16 mouse cellular contexts compared by ENCODE assay signal in genomic region chr13:111802271-111802665, GRCm38 (mm10). TPM values are rescaled to one million over a fixed set of nuclear protein-coding genes. Genes with fewer than 3 reads are reported as not detected.
DNase-seq lines count a peak whose midpoint lies in the region; ATAC-seq and TF ChIP-seq lines count a peak whose summit lies in the region.
"Had no signal": no experiment of that assay in that cellular context is flagged by ENCODE, and none has a peak within 500 bp of the region (broad histone marks: within the 10 kb centered on the region; RNA-seq: fewer than 3 reads in every experiment).

No protein-coding gene starts in this region.

- ATAC-seq in embryonic facial prominence, embryonic 12.5 days (ENCODE audit: insufficient number of reproducible peaks, insufficient read depth, low FRiP score, low TSS enrichment), result no peak
- ATAC-seq in stomach, postnatal 0 days (ENCODE audit: low FRiP score, low TSS enrichment), result no peak
- ATAC-seq: activated CD4-positive, CD25-positive, alpha-beta regulatory T cell, adult 4 months; forebrain, embryonic 16.5 days had no signal

- H3K36me3 ChIP-seq in embryonic facial prominence, embryonic 12.5 days, result no peaks in the 10 kb centered on the region
- H3K36me3 ChIP-seq in embryonic facial prominence, embryonic 10.5 days (replicated peaks), result no peaks in the 10 kb centered on the region
- no peaks in the 10 kb centered on the region for H3K36me3 ChIP-seq in stomach, postnatal 0 days (ENCODE audit: control insufficient read depth, insufficient read depth, low read length)
- H3K36me3 ChIP-seq: midbrain, embryonic 12.5 days had no signal

- no peak overlapping the region for H3K4me3 ChIP-seq in embryonic facial prominence, embryonic 12.5 days
- no peak overlapping the region for H3K4me3 ChIP-seq in embryonic facial prominence, embryonic 10.5 days
- H3K4me3 ChIP-seq in lung, adult 2 months (replicated peaks; ENCODE audit: extremely low read depth, low read depth, low read length), result no peak overlapping the region
- no peak overlapping the region for H3K4me3 ChIP-seq in stomach, postnatal 0 days (ENCODE audit: low read depth, low read length)
- H3K4me3 ChIP-seq: heart, adult 2 months; midbrain, embryonic 12.5 days had no signal

- peaks cover 68% of the 10 kb centered on the region for H3K4me1 ChIP-seq in embryonic facial prominence, embryonic 12.5 days
- peaks cover 87% of the 10 kb centered on the region for H3K4me1 ChIP-seq in embryonic facial prominence, embryonic 10.5 days
- peaks cover 44% of the 10 kb centered on the region for H3K4me1 ChIP-seq in lung, adult 2 months (ENCODE audit: control insufficient read depth, insufficient read depth, low read length)
- H3K4me1 ChIP-seq in stomach, postnatal 0 days (replicated peaks; ENCODE audit: control insufficient read depth, insufficient read depth), result peaks cover 25% of the 10 kb centered on the region

- H3K27me3 ChIP-seq in embryonic facial prominence, embryonic 12.5 days, result no peaks in the 10 kb centered on the region
- no peaks in the 10 kb centered on the region for H3K27me3 ChIP-seq in embryonic facial prominence, embryonic 10.5 days (replicated peaks; ENCODE audit: low read depth, poor library complexity, severe bottlenecking)
- no peaks in the 10 kb centered on the region for H3K27me3 ChIP-seq in stomach, postnatal 0 days (ENCODE audit: control insufficient read depth, insufficient read depth, low read length)
- H3K27me3 ChIP-seq: midbrain, embryonic 12.5 days had no signal

- no peak overlapping the region for H3K4me2 ChIP-seq in embryonic facial prominence, embryonic 12.5 days (replicated peaks)
- H3K4me2 ChIP-seq in stomach, postnatal 0 days (replicated peaks; ENCODE audit: low read depth), result no peak overlapping the region; the same call in 1 of the 2 replicates
- H3K4me2 ChIP-seq: midbrain, embryonic 12.5 days had no signal

- no peak overlapping the region for H3K9ac ChIP-seq in embryonic facial prominence, embryonic 12.5 days
- H3K9ac ChIP-seq in stomach, postnatal 0 days (ENCODE audit: low read length), result no peak overlapping the region
- H3K9ac ChIP-seq: midbrain, embryonic 12.5 days had no signal

- no peak for TF ChIP-seq POLR2A in lung, adult 2 months (IDR thresholded peaks at IDR 0.05; ENCODE audit: borderline replicate concordance, extremely low read depth, low read depth, low read length)

- no peak for DNase-seq in embryonic facial prominence, embryonic 10.5 days (ENCODE audit: low spot score)
- peak; percentile 0 for DNase-seq in lung, postnatal 14 days
- no peak for DNase-seq in lung, adult 2 months
- peak; percentile 63 for DNase-seq in kidney, postnatal 10 days
- DNase-seq in stomach, postnatal 0 days (ENCODE audit: low spot score), result peak; percentile 15
- DNase-seq in ovary, postnatal 36 days (ENCODE audit: low spot score), result no peak
- no peak for DNase-seq in heart, adult 9 months (ENCODE audit: low spot score in 2 of 2)
- DNase-seq: adrenal gland, postnatal 25 days; heart, adult 2 months; lung, postnatal 4 days; right cerebral cortex, postnatal 4 days; thymus, postnatal 36 days had no signal

- TF ChIP-seq EP300 in stomach, postnatal 0 days (optimal IDR thresholded peaks at IDR 0.05), result no peak

- no peaks in the 10 kb centered on the region for H3K9me3 ChIP-seq in embryonic facial prominence, embryonic 12.5 days
- no peaks in the 10 kb centered on the region for H3K9me3 ChIP-seq in embryonic facial prominence, embryonic 10.5 days
- H3K9me3 ChIP-seq in stomach, postnatal 0 days (ENCODE audit: control insufficient read depth, low read length), result no peaks in the 10 kb centered on the region
- H3K9me3 ChIP-seq: midbrain, embryonic 12.5 days had no signal

- TF ChIP-seq CTCF in lung, adult 2 months (IDR thresholded peaks at IDR 0.05; ENCODE audit: insufficient read depth, low read length), result no peak
- TF ChIP-seq CTCF in stomach, postnatal 0 days (IDR thresholded peaks at IDR 0.05; ENCODE audit: low read depth), result no peak

- WGBS in embryonic facial prominence, embryonic 12.5 days, result 72% methylated on average over 2 of the region's 2 CpGs
- 74% methylated on average over 2 of the region's 2 CpGs for WGBS in embryonic facial prominence, embryonic 10.5 days
- WGBS in lung, adult 2 months, result 63% methylated on average over 2 of the region's 2 CpGs
- WGBS in stomach, postnatal 0 days, result 65% methylated on average over 2 of the region's 2 CpGs

- H3K27ac ChIP-seq in embryonic facial prominence, embryonic 12.5 days, result 0 out of 2 replicates have a peak overlapping the region, but pooled peaks have one; percentile 6
- no peak overlapping the region for H3K27ac ChIP-seq in embryonic facial prominence, embryonic 10.5 days (replicated peaks)
- H3K27ac ChIP-seq in stomach, postnatal 0 days (replicated peaks), result no peak overlapping the region; the same call in 1 of the 2 replicates
- H3K27ac ChIP-seq: heart, adult 2 months; midbrain, embryonic 12.5 days had no signal

RNA-seq across cellular contexts. Expression of gene Map3k1, which starts 6.5 kb away (rescaled TPM):
- polyA plus RNA-seq in embryonic facial prominence, embryonic 12.5 days (2016; fragmentation: Nextera tagmentation; extraction: Ambion mirVana), result 17.9 and 18.3 TPM in 2 replicates
- 15.7 and 16.1 TPM in 2 replicates for polyA plus RNA-seq in embryonic facial prominence, embryonic 10.5 days (2016; fragmentation: Nextera tagmentation; extraction: Ambion mirVana)
- 17.0 and 22.2 TPM in 2 replicates for polyA plus RNA-seq in lung, adult 2 months (2012; rRNA removed)
- 12.9 and 13.3 TPM in 2 replicates for polyA plus RNA-seq in stomach, postnatal 0 days (2015; fragmentation: Nextera tagmentation; extraction: Ambion mirVana)

Comparison
In these comparisons a context has a peak if more than half of its experiments do, and no peak if none do; other contexts are left out.
1. DNase-seq: peak in lung, postnatal 14 days (single experiment), kidney, postnatal 10 days (single experiment) and stomach, postnatal 0 days (single experiment); none in embryonic facial prominence, embryonic 10.5 days (single experiment), lung, adult 2 months (single experiment), ovary, postnatal 36 days (single experiment) and heart, adult 9 months (0 of 2).